Mouse (Mus musculus): ENCODE measurements around the gene Pdzd2.

Pdzd2 gene

DNA sequence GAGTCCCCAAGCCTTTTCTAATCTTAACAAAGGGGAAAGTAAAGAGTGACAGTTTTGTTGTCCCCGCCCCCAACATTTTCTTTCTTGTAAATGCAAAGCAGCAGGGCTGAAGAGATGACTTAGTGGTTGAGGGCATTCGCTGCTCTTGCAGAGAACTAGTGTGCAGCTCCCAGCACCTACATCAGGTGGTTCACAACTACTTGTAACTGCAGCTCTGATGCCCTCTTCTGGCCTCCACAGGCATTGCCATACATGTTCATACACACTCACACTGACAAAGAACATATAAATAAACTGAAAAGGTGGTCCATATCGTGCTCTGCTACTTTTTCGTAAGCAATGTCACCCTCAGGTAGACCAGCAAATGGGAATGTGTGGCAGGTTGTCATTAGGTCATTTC, 116.2 kb downstream of the Pdzd2 start:
- no peak for DNase-seq (ENCODE audit: low read depth, low spot score)

DNA sequence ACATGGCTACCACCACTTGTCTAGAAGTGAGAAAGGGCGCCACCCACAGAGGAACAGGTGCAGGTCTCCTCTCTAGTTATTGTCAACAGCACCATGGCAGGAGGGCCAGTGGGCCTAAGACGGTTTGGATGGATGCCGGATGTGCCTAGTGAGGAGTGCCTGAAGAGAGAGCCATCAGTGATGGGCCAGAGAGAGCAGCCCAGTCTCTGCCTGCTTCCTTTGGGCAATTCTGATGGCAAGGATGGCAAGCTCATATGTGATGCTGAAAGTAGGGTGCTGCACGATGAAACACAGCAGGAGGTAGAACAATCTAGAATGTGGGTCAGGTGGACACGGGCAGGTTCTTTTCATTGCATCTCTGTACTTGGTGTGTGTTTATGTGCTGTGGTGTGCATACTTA, 117.0 kb downstream of the Pdzd2 start:
- no peak for DNase-seq (ENCODE audit: low read depth, low spot score)

DNA sequence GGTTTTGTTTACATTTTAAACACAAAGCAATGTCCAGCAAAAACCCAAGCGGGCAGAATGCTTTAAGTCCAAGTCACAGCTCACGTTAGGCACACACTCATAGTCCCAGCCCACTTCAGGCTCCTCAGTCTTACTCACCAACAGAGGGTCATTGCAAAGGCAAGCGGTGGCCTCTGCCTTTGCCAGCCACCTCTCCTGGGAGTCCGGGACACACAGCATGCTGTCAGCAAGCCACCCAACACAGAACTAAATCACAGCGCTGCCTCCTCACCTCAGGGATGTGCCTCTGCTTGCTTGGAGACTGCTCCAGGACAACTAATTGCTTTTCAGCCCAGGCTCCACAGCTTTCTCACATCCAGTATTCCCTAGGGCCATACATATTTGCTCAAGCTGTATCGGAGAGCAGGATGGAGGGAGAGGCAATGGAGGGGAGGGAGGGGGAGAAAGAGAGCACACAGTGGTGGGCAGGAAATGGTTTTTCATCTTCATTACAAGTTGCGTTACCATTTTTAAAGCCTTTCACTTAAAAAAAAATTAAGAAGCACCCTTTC, 117.6 kb downstream of the Pdzd2 start:
- peak; percentile 23 for DNase-seq (ENCODE audit: low read depth, low spot score)

- DNase-seq (ENCODE audit: low read depth, low spot score), result no peak
Measured at GRCm38 (mm10) chr15:12619273-12619672, 120.5 kb downstream of the Pdzd2 start.

DNA sequence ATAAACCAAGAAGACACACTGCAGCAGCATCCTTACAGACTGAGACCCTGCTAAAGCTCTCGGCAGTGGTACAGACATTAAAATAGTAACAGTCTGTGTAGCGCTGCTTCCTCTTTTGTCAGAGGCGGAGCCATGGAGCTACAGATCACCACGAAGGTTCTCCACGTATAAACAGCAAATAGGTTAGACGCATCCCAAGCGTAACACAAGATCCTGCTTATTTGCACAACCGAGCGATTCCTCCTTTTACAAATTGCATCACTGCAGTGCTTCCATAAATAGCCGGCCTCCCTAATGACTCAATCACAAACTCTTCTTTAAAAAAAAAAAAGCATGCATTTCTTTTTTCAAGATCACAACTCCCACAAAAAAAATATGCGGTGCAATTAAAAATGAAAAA, 122.1 kb downstream of the Pdzd2 start:
- no peak for DNase-seq (ENCODE audit: low read depth, low spot score)

GRCm38 (mm10) chr15:12617220-12617619, 122.5 kb downstream of the Pdzd2 start:
- DNase-seq (ENCODE audit: low read depth, low spot score), result no peak

- DNase-seq (ENCODE audit: low read depth, low spot score), result no peak
Measured at GRCm38 (mm10) chr15:12614944-12615878, 124.5 kb downstream of the Pdzd2 start.

DNA sequence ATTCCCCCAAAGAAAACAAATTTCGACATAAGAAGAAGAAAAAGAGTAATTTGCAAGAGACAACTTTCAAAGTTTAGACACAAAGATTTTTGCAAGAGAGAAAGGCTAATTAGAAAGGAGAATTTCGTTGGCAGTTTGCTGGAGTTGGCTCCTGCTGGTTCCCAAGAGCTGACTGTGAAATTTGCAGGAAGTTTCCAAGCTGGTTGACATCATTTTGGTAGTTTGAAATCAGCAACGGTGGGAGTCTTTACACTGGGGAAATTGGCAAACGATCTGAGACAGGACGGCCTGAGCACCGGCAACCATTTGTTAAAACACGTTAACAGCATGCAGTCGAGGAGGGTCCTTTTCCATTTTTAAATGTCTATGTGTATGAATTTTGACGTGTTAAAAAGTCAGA, 125.7 kb downstream of the Pdzd2 start:
- DNase-seq (ENCODE audit: low read depth, low spot score), result no peak

- no peak for DNase-seq (ENCODE audit: low read depth, low spot score)
Measured at GRCm38 (mm10) chr15:12612944-12613675, 126.6 kb downstream of the Pdzd2 start.

DNA sequence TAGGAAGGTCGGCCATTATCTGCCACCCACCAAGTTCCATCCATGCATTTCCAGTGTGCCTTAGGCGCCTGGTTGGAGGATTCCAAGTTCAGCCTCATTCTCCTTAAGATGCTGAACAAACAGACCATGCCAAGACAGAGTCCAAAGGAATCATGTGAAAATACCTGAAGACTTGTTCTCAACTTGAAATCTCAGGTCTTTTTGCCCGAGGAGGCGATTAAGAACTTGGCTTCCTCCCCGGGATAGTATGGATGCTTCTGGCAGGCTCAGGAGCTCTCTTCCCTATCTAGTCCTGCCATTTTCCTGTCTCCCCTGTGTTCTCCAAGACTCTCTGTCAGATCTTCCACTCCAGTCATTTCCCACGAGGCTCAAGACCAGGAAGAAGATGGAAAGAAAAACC, 131.6 kb downstream of the Pdzd2 start:
- DNase-seq (ENCODE audit: low read depth, low spot score), result no peak

DNA sequence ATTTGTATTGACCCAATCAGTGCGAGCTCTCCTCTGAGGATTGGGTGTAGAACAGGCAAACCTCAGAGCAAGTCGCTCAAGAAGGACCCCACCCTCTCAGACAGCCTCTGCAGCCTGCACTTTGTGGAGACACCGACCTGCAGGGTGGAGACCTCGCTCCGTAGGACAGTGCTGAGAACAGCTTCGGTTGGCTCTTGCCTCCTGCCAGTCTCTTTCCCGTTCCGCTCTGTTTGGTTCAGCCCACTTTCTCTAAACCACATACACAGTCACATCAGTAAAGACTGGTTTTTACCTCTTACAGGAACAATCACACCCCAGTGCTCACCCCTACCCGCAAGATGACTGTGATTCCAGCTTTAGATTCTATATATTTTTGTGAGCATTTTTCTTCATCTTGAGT, 133.4 kb downstream of the Pdzd2 start:
- DNase-seq (ENCODE audit: low read depth, low spot score), result no peak

DNA sequence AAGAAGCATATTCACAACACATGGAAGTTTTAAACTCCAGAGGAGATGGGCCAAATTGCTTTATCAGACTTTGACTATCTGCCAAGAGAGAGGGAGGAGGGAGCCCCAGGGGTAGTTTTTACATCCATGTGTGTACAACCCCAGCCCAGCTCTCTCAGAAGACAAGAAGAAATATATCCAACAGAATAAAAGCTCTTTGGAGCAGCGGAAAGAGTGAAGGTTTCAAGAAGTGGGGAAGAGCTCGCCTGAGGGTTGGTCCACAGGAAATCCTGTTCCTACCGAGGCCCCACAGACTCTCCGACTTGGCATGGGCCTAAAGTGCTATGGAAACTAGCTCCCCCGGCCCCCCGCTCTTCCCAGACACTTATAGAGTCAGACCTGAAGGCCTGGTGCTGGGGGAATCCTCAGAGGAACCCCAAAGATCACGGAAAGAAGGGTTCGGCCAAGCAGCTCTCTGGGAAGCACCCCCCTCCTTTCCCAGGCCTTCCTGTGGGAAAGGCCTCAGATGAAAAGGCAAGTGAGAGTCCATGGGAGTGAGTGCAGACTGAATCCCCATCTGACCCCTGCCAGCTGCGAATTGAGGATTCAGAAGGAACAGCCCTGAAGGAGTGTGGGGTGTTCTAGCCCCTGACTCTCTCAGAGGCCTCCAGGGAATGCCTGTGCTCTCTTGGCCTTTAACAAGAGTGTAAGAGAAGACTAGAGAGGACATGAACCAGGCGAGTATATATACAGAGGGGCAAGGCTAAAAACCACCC, 134.3 kb downstream of the Pdzd2 start:
- peak; percentile 38 for DNase-seq (ENCODE audit: low read depth, low spot score)

GRCm38 (mm10) chr15:12603674-12604073, 136.1 kb downstream of the Pdzd2 start:
- DNase-seq (ENCODE audit: low read depth, low spot score), result no peak

DNA sequence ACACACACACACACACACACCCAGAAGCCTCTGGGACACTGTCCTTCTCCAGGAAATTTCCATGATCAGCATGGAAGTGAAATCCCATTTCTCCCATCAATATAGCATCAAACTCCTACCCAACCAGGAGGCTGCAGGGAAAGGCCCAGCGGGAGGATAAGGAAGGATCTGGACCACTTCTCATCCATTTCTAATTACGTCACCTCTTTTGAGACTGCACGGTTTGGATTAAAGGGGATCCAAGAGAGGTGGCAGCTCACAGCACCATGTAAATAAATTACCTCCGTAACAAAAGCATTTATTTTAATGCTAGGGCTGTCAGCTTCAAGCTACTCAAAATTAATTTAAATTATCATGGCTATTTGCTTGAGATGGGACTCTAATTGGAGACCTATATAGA, 146.6 kb downstream of the Pdzd2 start:
- DNase-seq (ENCODE audit: low read depth, low spot score), result no peak

GRCm38 (mm10) chr15:12592628-12593027, 147.1 kb downstream of the Pdzd2 start:
- no peak for DNase-seq (ENCODE audit: low read depth, low spot score)

DNA sequence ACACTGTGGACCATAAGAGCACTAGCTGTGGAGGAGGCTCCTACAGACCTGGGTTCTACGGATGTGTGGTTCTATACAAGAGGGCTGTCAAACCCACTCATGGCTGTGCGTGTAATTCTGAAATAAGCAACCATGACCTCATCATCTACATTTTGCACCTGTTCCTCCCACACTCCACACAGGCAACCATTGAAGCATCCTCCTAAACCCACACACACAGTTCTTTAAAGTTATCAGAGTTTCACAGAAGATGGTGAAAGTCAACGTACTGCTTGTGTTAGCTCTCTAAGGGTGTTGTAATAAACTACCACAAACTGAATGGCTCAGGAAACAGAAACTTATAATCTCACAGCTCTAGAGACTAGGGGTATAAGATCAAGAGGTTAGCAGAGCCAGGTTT, 151.1 kb downstream of the Pdzd2 start:
- DNase-seq (ENCODE audit: low read depth, low spot score), result no peak

DNA sequence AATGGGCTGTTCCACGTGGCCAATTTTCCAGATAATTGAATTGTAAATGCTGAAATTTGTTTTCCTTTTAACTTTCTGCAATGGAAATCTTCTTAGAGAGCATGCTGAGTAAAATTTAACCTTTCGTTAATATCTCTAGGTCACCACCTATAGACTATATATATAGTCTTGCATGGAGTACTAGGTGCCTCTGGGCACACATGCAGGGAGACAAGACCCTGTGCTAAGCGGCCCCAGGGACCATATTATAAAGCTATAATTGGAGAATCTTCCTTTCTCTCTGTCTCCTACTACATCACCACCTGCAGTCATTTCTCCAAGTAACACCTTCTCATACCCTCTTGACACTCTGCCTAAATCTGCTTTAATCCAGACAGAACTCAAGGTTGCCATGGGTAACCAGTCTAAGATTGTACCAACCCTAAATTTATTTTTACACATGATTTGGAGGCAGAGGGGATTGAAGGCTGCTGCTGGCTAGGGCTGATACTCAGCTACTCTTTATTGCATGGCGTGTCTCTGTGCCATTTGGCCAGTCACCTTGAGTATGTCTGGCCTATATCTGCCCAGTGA, 152.8 kb downstream of the Pdzd2 start:
- no peak for DNase-seq (ENCODE audit: low read depth, low spot score)

DNA sequence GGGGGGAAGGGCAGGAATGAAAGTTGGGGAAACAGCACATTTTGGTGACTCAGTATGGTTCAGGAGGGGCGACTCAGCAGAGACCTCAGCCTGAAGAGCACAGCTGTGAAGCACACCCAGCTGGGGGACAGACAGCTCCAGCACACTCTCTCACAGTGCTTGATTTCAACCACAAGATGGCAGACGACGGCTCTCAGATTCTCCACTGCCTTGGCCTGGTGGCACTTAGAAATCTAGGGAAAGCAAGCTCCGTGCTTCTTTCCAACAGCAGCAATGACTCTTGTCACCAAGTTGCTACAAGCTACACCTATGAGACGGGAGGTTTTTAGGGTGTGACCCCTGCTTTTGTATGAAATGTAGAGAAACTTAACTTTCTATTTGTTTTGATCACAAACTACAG, 153.6 kb downstream of the Pdzd2 start:
- peak; percentile 63 for DNase-seq (ENCODE audit: low read depth, low spot score)

DNA sequence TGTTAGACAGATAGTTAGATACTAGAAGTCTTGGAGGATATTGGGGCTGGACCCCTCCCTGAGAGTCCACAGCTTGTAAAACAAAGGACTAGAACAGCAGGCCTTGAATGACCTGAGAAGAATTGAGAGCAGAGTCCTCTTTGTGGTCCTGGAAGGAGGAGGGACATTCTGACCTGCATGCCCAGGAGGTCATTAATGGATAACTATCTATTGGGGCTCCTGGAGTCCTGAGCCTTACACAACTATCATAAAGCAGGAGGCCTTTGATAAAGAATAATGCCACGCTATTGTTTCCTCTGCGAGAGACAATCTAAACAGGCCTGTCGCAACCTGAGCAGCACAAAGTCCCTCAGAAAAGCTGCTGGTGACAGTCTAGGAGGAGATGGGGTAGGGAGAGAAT, 156.7 kb downstream of the Pdzd2 start:
- DNase-seq (ENCODE audit: low read depth, low spot score), result no peak

GRCm38 (mm10) chr15:12582471-12582870, 157.3 kb downstream of the Pdzd2 start:
- no peak for DNase-seq (ENCODE audit: low read depth, low spot score)

GRCm38 (mm10) chr15:12579196-12579595, 160.5 kb downstream of the Pdzd2 start:
- no peak for DNase-seq (ENCODE audit: low read depth, low spot score)

GRCm38 (mm10) chr15:12578276-12578675, 161.4 kb downstream of the Pdzd2 start:
- peak; percentile 32 for DNase-seq (ENCODE audit: low read depth, low spot score)

Data from skeletal muscle tissue, adult 2 months (tissue).